Mouse (Mus musculus) cerebellum, adult 2 months (tissue): ENCODE results near the gene Hist1h2bh.

Source experiments
- CTCF ChIP-seq: fragments of 200-500 bp; IDR thresholded peaks from 2 replicates; pipeline ENCODE4 v1.5.1; 2011; ENCODE audit warnings: low read depth, mild to moderate bottlenecking, control low read depth, low read length, moderate library complexity, borderline replicate concordance; ENCODE audit not compliant: insufficient read depth
- POLR2A ChIP-seq: fragments of 200-500 bp; IDR thresholded peaks from 2 replicates; pipeline ENCODE4 v1.6.1; 2011; ENCODE audit warnings: low read length, control low read depth, borderline replicate concordance; ENCODE audit not compliant: insufficient read depth

DNA sequence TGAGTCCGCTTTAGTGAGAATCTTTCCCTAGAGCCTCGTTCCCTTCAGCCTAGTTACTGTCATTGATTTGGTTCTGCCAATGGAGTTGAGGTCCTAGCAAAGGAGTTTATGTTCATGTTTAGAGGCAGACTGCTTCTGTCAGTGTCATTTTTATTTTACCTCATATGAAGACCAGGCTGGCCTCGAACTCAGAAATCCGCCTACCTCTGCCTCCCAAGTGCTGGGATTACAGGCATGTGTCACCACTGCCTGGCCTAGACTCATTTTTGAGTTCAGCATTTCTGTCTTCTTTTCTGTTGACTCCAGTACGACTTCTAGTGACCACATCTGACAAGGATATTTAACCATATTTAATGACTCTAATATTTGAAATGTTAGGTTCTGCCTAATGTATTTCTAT lies 27.9 kb downstream of the Hist1h2bh start:
- TF ChIP-seq CTCF (no peak), POLR2A (no peak)
